Mouse (Mus musculus): ENCODE measurements at regions not wholly inside any gene's neighbourhood (a gene's known extent, or its start where the extent isn't known, plus 50 kb on each side); places are given as distances from the start of the nearest gene placed in this dataset.
"Not testable (repeated sequence)": the region's sequence is repeated elsewhere in the genome, so short reads cannot be mapped to it uniquely, and the experiment has no call there.

- no peak for ATAC-seq
These were observed 218.0 kb downstream of the Unc5cl start for GRCm38 (mm10) chr17:48672749-48673148.

DNA sequence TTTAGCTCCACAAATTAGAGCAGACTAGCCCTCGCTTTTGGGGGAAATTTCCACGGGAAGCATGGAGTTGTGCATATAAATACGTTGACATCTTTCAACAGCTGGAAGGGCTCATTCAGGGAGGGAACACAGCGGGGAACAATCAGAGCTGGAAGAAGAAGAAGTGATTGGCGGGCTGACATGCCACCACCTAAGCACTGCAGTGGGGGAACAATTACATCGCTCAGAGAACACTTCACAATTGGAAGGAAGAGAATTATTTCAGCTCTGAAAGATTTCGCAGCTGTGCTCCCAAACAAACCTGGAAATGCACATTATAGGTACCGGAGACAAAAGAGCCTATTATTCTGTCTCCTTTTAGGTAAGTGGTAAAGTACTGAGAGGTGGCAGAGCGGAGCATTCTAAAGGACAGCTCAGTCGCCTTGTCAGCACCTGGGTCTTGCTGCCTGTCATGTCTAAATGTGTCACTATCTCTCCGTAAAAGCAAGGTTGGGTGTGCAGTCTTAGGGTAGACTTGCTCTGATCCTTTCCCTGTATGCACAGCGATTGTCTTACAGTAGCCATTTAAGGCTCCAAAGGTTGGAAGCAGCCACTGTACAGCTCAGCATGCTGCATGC, 223.6 kb downstream of the Unc5cl start:
- no peak for ATAC-seq

- ATAC-seq = no peak
These were observed 225.6 kb downstream of the Unc5cl start for GRCm38 (mm10) chr17:48680331-48680730.

GRCm38 (mm10) chr17:48688944-48689343, 234.2 kb downstream of the Unc5cl start:
- ATAC-seq = no peak

- ATAC-seq = no peak
These were observed 233.7 kb upstream of the Lrfn2 start for GRCm38 (mm10) chr17:48698456-48698855.

DNA sequence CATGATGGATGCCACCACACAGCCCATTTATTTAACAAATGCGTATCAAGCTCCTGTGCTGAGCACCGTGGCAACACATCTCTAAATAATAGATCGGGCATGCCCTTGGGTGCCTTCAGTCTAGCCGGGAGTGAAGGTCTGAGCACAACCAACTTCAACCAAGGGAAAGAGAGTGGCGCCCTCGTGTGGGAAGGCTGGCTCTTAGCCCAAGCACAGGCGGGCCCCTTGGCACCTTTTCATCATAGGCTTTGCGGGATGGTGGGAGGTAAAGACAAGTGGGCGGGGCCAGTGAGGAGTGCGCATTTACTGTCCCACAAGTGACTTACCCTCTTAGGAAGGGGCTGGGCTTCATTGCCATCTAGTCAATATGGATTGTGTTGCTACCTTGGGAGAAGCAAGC, 231.6 kb upstream of the Lrfn2 start:
- no peak for ATAC-seq

DNA sequence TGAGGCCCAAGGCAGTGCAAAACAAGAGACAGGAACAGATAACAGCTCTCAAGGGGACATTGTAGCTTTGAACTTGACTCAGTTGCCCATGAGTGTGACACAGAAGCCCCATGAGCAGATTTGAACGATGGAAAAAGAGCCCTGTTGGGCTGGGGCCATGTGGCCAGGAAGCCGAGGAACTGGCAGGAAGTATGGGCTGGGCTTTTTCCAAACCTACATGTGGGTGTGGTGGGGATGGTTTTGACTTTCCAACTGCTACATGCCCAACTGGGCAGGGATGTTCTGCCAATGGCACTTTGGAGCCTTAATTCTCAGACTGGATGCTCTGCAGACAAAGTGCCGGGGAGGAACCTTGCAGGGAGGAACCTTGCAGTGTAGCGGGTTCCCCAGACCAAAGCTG, 211.7 kb upstream of the Lrfn2 start:
- no peak for ATAC-seq

DNA sequence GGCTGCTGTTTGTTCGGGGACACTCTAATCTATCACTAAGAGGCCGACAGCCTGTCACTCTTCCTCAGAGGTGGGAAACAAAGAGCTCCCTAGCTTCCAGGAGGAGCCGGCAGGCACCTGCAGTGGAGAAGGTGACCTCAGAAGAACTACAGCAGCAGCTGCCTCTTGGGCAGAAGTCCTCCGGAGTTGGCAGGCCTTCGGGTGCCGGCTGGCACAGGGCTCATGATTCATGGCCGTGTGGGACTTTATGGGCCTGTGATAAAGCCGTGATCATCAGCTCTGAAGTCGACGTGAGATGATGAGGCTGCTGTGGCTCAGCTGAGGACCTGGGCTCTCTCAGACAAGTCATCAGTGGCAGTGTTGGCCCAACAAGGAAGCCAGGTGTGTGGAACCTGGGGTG, 208.9 kb upstream of the Lrfn2 start:
- no peak for ATAC-seq

- ATAC-seq = no peak
These were observed 207.6 kb upstream of the Lrfn2 start for GRCm38 (mm10) chr17:48724513-48725112.

- ATAC-seq = no peak
These were observed 205.7 kb upstream of the Lrfn2 start for GRCm38 (mm10) chr17:48726460-48726859.

DNA sequence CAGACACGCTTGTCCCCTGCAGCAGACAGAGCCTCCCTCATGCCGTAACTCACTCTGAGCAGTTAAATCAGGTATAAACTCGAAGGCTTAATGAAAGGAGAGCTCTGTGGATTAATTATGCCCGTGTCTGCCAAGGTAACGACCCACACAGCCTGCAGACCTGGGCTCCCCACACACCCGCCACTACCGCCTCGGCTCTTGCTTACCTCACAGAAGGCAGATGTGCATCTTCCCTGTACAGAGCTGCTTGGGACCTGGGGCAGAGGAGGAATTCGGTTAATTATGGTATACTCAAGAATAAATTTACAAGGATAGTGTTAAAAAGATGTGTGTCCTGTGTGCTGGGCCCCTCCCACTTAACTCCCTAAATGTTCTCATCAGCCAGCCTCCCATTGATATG, 198.4 kb upstream of the Lrfn2 start:
- no peak for ATAC-seq

GRCm38 (mm10) chr17:48737181-48737580, 195.0 kb upstream of the Lrfn2 start:
- not testable (repeated sequence) for ATAC-seq

DNA sequence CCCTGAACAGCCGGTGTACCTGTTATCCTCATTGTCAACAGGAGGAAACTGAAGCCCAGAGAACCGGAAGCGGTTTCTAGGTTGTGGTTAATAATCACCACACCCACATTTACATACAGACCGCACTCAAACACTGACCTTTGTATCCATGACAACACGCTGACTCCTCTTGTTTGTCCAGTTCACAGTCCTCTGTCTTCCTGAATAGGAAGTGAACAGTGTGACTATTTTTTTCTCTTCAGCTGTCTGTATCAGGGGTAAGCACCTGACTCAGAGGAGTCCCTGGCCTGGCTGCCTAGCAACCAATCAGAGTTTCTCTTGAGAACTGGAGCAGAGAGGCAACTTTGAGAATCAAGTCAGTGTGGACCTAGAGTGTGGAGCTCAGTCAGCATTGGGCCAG, 193.5 kb upstream of the Lrfn2 start:
- ATAC-seq = no peak

DNA sequence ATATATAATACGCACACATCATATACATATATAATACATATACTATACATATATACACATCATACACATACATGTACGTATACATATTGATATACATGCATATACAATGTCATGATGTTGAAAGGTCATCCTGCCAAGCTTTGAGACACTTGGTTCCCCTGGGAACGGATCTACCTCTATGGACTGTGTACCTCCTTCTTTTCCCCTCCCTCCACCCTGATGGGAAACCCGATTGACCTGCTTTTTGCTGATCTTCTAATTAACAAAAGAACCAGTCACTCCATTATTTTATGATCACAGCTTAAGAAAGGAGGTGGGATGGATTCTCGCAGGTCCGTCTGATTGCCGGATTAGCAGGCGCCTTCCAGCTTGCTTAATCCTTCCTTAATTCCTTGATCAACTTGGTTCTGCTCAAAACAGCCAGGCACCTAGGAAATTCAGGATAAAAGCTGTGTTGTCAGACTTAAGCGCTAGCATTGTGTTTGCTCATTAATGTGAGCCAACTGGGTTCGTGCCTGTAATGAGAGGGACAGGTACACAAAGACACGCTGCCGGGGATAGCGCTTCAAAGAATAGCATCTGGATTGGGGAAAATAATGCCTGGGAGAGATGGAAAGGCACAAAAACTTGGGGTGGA, 189.3 kb upstream of the Lrfn2 start:
- ATAC-seq = no peak

GRCm38 (mm10) chr17:48770099-48770498, 162.1 kb upstream of the Lrfn2 start:
- no peak for ATAC-seq

- no peak for ATAC-seq
These were observed 160.4 kb upstream of the Lrfn2 start for GRCm38 (mm10) chr17:48771721-48772320.

- ATAC-seq = no peak
These were observed 157.8 kb upstream of the Lrfn2 start for GRCm38 (mm10) chr17:48774172-48774890.

DNA sequence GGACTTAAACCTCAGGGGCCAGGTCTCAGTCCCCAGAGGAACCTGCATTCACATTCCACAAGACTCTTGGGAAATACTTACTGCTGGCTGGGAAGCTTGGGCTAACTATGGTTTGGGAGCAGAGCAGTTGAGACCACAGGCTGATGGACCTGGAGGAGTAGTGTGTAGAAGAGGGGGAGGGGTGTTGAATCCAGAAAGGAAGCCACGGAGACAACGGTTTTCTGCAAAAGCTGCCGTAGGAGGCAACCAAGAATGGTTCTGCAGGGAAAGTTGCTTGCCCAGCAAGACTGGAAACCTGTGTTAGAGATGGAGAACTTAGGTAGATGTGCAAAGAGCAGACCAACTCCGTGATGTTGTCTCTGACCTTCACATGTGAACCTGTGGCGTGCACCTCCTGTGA, 156.7 kb upstream of the Lrfn2 start:
- no peak for ATAC-seq

DNA sequence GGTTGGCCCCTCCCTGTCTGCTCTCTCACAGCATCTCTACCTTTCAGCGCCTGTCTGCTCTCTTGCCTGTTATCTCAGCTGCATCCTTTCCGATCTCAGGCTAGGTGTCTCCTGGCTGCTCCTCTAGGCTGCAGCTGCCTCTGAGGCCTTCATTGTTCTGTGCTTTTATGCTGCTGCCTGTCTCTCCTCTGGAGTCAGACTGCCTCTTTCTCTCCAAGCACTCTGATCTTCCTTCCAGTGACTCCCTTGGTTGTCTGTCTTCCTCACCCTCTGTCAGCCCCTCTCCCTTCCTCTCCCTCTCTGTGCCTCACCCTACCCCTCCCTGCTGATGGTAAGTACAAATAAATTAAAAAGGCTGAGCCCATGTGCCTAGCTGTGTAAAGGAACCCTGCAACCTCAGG, 155.7 kb upstream of the Lrfn2 start:
- ATAC-seq = no peak

DNA sequence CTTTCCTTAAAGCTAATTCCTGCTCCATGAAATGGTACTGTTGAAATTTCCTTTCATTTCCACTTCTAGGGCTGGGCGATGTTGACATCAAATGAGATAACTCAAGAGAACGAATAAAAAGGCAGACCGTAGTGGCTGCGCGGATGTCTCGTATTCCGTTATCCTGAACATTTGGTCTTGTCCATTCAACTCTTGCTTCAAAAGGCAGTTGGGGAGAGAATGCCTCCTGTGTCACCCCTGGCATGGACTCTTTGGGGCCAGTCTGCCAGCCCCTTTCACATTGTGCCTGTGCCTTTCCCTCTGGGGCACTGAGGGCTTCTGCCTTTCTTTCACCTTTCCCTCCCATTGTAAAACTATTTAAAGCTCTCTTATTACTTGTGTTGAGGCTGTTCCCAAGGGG, 152.0 kb upstream of the Lrfn2 start:
- no peak for ATAC-seq

DNA sequence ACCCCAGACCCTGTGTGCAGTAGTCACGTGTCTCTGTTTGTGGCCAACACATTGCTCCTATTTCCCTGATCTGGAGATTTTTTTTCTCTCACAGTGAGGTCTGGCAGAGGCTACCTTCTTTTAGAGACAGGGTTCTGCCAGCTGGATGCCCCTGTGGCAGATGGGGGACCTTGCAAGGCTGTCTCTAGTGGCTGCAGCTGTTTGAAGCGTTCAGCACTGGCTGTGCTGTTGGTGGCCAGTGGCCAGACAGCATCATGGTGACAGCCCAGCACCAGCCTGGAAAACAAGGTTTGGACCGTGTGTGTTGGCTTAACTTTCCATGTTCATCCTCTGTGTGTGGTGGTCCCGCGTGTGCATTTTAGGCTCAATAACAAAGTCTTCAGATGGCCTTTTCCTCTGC, 147.8 kb upstream of the Lrfn2 start:
- no peak for ATAC-seq

DNA sequence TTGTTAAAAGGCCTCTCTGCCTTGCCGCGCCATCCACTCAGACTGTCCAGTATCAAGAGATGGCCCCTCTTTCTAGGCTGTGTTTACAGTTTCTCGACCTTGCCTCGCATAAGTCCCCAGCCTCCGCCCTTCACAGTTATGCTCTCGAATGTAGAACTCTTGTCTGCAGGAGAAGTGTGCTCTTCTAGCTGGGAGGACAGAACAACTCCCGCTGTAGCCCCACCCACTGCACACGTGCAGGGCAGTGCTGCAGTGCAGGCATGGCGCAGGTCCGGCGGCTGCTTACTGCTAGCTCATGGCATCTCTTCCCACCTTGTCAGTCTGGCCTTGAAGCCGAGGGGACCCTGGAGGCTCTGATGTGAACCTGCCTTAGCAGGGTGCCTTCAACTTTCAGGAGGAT, 145.7 kb upstream of the Lrfn2 start:
- no peak for ATAC-seq

DNA sequence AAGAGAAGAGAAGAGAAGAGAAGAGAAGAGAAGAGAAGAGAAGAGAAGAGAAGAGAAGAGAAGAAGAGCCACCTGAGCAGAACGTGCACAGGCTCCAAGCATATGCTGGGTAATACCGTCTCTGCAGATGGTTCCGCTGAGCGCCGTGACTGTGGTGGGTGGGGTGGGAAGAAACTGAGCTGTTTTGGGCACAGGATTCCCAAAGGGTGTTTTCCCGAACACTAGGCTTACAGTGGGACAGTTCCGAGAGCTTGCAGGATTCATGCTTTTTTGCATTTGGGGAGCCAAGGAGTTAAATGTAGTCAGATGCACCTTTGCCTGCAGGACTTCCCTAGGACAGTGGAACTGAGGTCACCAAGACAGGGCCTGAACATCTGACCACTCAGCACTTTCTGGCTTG, 142.3 kb upstream of the Lrfn2 start:
- no peak for ATAC-seq

Data from CD4-positive, CD25-positive, alpha-beta regulatory T cell, adult 4 months (primary cell).